Mouse (Mus musculus) kidney, embryonic 15.5 days (tissue): ENCODE measurements at regions not wholly inside any gene's neighbourhood (a gene's known extent, or its start where the extent isn't known, plus 50 kb on each side); places are given as distances from the start of the nearest gene placed in this dataset.

Source experiments
- ATAC-seq: fragments of 200-750 bp; cut with Nextera tagmentation; replicated peaks from 2 replicates; pipeline ENCODE4 v1.8.0; 2017; ENCODE audit warnings: moderate TSS enrichment; ENCODE audit not compliant: low FRiP score
- H3K27ac ChIP-seq: fragments of 300-500 bp; sonication (generic); 2 replicates; pipeline ENCODE4 v1.5.1; 2015; ENCODE audit warnings: mild to moderate bottlenecking, inconsistent platforms
- H3K27me3 ChIP-seq: fragments of 300-500 bp; sonication (generic); 2 replicates; pipeline ENCODE4 v1.6.1; 2015; ENCODE audit warnings: inconsistent platforms
- H3K36me3 ChIP-seq: fragments of 300-500 bp; sonication (generic); 2 replicates; pipeline ENCODE4 v1.6.1; 2015; ENCODE audit warnings: inconsistent platforms
- H3K4me1 ChIP-seq: fragments of 300-500 bp; sonication (generic); 2 replicates; pipeline ENCODE4 v1.6.1; 2015; ENCODE audit warnings: inconsistent platforms
- H3K4me2 ChIP-seq: fragments of 300-500 bp; sonication (generic); 2 replicates; pipeline ENCODE4 v1.6.1; 2015; ENCODE audit warnings: moderate library complexity, mild to moderate bottlenecking, inconsistent platforms
- H3K4me3 ChIP-seq: fragments of 300-500 bp; sonication (generic); replicated peaks from 2 replicates; pipeline ENCODE4 v1.5.1; 2015; ENCODE audit warnings: mild to moderate bottlenecking, inconsistent platforms
- H3K9ac ChIP-seq: fragments of 300-500 bp; sonication (generic); 2 replicates; pipeline ENCODE4 v1.6.1; 2015; ENCODE audit warnings: mild to moderate bottlenecking, inconsistent platforms
- H3K9me3 ChIP-seq: fragments of 300-500 bp; sonication (generic); replicated peaks from 2 replicates; pipeline ENCODE4 v1.6.1; 2016; ENCODE audit warnings: inconsistent platforms
- WGBS: fragments of 180-500 bp; shearing (Covaris S2); methylation state at CpG from one replicate; pipeline ENCODE4 v1.1.7; 2015; ENCODE audit warnings: mixed read lengths; 5-methylcytosine and 5-hydroxymethylcytosine counted together

GRCm38 (mm10) chr8:89304116-89304515 is 260.2 kb upstream of the Sall1 start:
- Histone ChIP-seq H3K36me3 (no peaks in the 10 kb centered on the region), H3K4me1 (peaks cover 18% of the 10 kb centered on the region), H3K27ac (no peak overlapping the region), H3K9ac (no peak overlapping the region), H3K9me3 (no peaks in the 10 kb centered on the region), H3K27me3 (no peaks in the 10 kb centered on the region), H3K4me2 (0 out of 2 replicates have a peak overlapping the region, but pooled peaks have one; percentile 14), H3K4me3 (no peak overlapping the region)
- WGBS, result 51% methylated on average over 10 of the region's 10 CpGs
- ATAC-seq, result no peak

GRCm38 (mm10) chr8:89303326-89303725 is 259.4 kb upstream of the Sall1 start:
- H3K27ac ChIP-seq, result no peak overlapping the region
- 77% methylated on average over 4 of the region's 4 CpGs for WGBS
- H3K4me2 ChIP-seq, result no peak overlapping the region
- no peak overlapping the region for H3K9ac ChIP-seq
- ATAC-seq, result no peak
- H3K4me3 ChIP-seq, result no peak overlapping the region
- no peaks in the 10 kb centered on the region for H3K36me3 ChIP-seq
- no peaks in the 10 kb centered on the region for H3K27me3 ChIP-seq
- peaks cover 11% of the 10 kb centered on the region for H3K4me1 ChIP-seq
- H3K9me3 ChIP-seq, result no peaks in the 10 kb centered on the region

GRCm38 (mm10) chr8:89299637-89300036 is 255.7 kb upstream of the Sall1 start:
- no peak overlapping the region for H3K4me3 ChIP-seq
- H3K36me3 ChIP-seq, result no peaks in the 10 kb centered on the region
- no peak overlapping the region for H3K9ac ChIP-seq
- peaks cover 3% of the 10 kb centered on the region; the same call in 1 of the 2 replicates for H3K4me1 ChIP-seq
- ATAC-seq, result no peak
- no peaks in the 10 kb centered on the region for H3K9me3 ChIP-seq
- H3K27me3 ChIP-seq, result no peaks in the 10 kb centered on the region
- no peak overlapping the region for H3K27ac ChIP-seq
- WGBS, result 67% methylated on average over 4 of the region's 4 CpGs
- no peak overlapping the region for H3K4me2 ChIP-seq

- Histone ChIP-seq H3K4me1 (peaks cover 3% of the 10 kb centered on the region), H3K4me3 (no peak overlapping the region), H3K9me3 (no peaks in the 10 kb centered on the region), H3K4me2 (no peak overlapping the region), H3K27ac (no peak overlapping the region), H3K9ac (no peak overlapping the region), H3K36me3 (no peaks in the 10 kb centered on the region), H3K27me3 (no peaks in the 10 kb centered on the region)
- 62% methylated on average over 5 of the region's 5 CpGs for whole genome bisulfite sequencing
- no peak for ATAC-seq
Measured at GRCm38 (mm10) chr8:89295686-89296085, 251.7 kb upstream of the Sall1 start.

GRCm38 (mm10) chr8:89289017-89289416 is 245.1 kb upstream of the Sall1 start:
- no peak overlapping the region for H3K9ac ChIP-seq
- 8% methylated on average over 5 of the region's 5 CpGs for WGBS

GRCm38 (mm10) chr8:89284871-89285564 is 241.1 kb upstream of the Sall1 start:
- WGBS, result 58% methylated on average over 14 of the region's 14 CpGs
- Histone ChIP-seq H3K27me3 (no peaks in the 10 kb centered on the region), H3K4me1 (peaks cover 41% of the 10 kb centered on the region), H3K36me3 (no peaks in the 10 kb centered on the region), H3K27ac (peak overlapping the region; percentile 85), H3K9me3 (no peaks in the 10 kb centered on the region), H3K4me3 (no peak overlapping the region), H3K9ac (no peak overlapping the region), H3K4me2 (no peak overlapping the region)
- 0 out of 2 replicates have a peak, but pooled peaks have one; percentile 35 for ATAC-seq

More at GRCm38 (mm10) chr8:89289017-89289416, 245.1 kb upstream of the Sall1 start:
- peaks cover 37% of the 10 kb centered on the region for H3K4me1 ChIP-seq
- no peaks in the 10 kb centered on the region for H3K27me3 ChIP-seq
- ATAC-seq, result no peak
- H3K36me3 ChIP-seq, result no peaks in the 10 kb centered on the region
- H3K4me3 ChIP-seq, result no peak overlapping the region
- peak overlapping the region; percentile 26; the same call in 1 of the 2 replicates for H3K4me2 ChIP-seq
- H3K27ac ChIP-seq, result peak overlapping the region; percentile 54
- no peaks in the 10 kb centered on the region for H3K9me3 ChIP-seq

GRCm38 (mm10) chr8:89283105-89284096 is 239.4 kb upstream of the Sall1 start:
- WGBS, result 57% methylated on average over 17 of the region's 17 CpGs
- no peak overlapping the region for H3K4me2 ChIP-seq
- ATAC-seq, result peak; percentile 93
- peak overlapping the region; percentile 82 for H3K27ac ChIP-seq
- no peaks in the 10 kb centered on the region for H3K27me3 ChIP-seq
- H3K4me3 ChIP-seq, result no peak overlapping the region
- no peak overlapping the region for H3K9ac ChIP-seq
- no peaks in the 10 kb centered on the region for H3K36me3 ChIP-seq
- no peaks in the 10 kb centered on the region for H3K9me3 ChIP-seq
- H3K4me1 ChIP-seq, result peaks cover 27% of the 10 kb centered on the region

GRCm38 (mm10) chr8:89279844-89280243 is 235.9 kb upstream of the Sall1 start:
- WGBS, result 75% methylated on average over 3 of the region's 3 CpGs
- Histone ChIP-seq H3K4me1 (peaks cover 19% of the 10 kb centered on the region), H3K4me3 (no peak overlapping the region), H3K9me3 (no peaks in the 10 kb centered on the region), H3K4me2 (no peak overlapping the region), H3K36me3 (no peaks in the 10 kb centered on the region), H3K27ac (no peak overlapping the region), H3K27me3 (no peaks in the 10 kb centered on the region; the same call in 1 of the 2 replicates), H3K9ac (no peak overlapping the region)
- ATAC-seq, result no peak

- H3K9me3 ChIP-seq, result no peaks in the 10 kb centered on the region
- no peak overlapping the region for H3K4me2 ChIP-seq
- H3K4me3 ChIP-seq, result no peak overlapping the region
- H3K36me3 ChIP-seq, result no peaks in the 10 kb centered on the region
- no peaks in the 10 kb centered on the region; the same call in 1 of the 2 replicates for H3K27me3 ChIP-seq
- no peak overlapping the region for H3K27ac ChIP-seq
- no peak for ATAC-seq
- 82% methylated on average over 6 of the region's 6 CpGs for WGBS
- H3K4me1 ChIP-seq, result peaks cover 15% of the 10 kb centered on the region
- no peak overlapping the region for H3K9ac ChIP-seq
Measured at GRCm38 (mm10) chr8:89279142-89279541, 235.2 kb upstream of the Sall1 start.

GRCm38 (mm10) chr8:89273276-89273675 is 229.3 kb upstream of the Sall1 start:
- H3K27me3 ChIP-seq, result peaks cover 8% of the 10 kb centered on the region
- peak overlapping the region; percentile 89 for H3K27ac ChIP-seq
- no peaks in the 10 kb centered on the region for H3K36me3 ChIP-seq
- H3K4me3 ChIP-seq, result no peak overlapping the region
- H3K9me3 ChIP-seq, result no peaks in the 10 kb centered on the region
- H3K4me2 ChIP-seq, result no peak overlapping the region; the same call in 1 of the 2 replicates
- H3K4me1 ChIP-seq, result peaks cover 25% of the 10 kb centered on the region
- no peak for ATAC-seq
- WGBS, result 45% methylated on average over 4 of the region's 4 CpGs
- no peak overlapping the region for H3K9ac ChIP-seq

GRCm38 (mm10) chr8:89272381-89272815 is 228.4 kb upstream of the Sall1 start:
- H3K4me3 ChIP-seq, result peak overlapping the region; percentile 40
- peak overlapping the region; percentile 44 for H3K9ac ChIP-seq
- peaks cover 25% of the 10 kb centered on the region for H3K4me1 ChIP-seq
- H3K36me3 ChIP-seq, result no peaks in the 10 kb centered on the region
- peaks cover 8% of the 10 kb centered on the region for H3K27me3 ChIP-seq
- 0 out of 2 replicates have a peak, but pooled peaks have one; percentile 35 for ATAC-seq
- peak overlapping the region; percentile 89 for H3K27ac ChIP-seq
- peak overlapping the region; percentile 75 for H3K4me2 ChIP-seq
- H3K9me3 ChIP-seq, result no peaks in the 10 kb centered on the region
- WGBS, result 2% methylated on average over 28 of the region's 28 CpGs
